Mouse (Mus musculus): ENCODE results near the gene 4930595D18Rik. TPM values are rescaled to one million over a fixed set of nuclear protein-coding genes. Genes with fewer than 3 reads are reported as not detected.

4930595D18Rik gene
- polyA plus RNA-seq (2016; fragmentation: Nextera tagmentation; extraction: Ambion mirVana) = not detected in 2 replicates

GRCm38 (mm10) chr12:111184476-111184875, at the start of gene 4930595D18Rik:
TSS of gene 4930595D18Rik (minus strand) at chr12:111184491.
- Histone ChIP-seq H3K36me3 (no peaks in the 10 kb centered on the region), H3K27ac (no peak within 1 kb of the TSS), H3K27me3 (ENCODE audit: low read depth, poor library complexity, severe bottlenecking) (no peaks in the 10 kb centered on the region), H3K4me3 (no peak within 1 kb of the TSS), H3K4me1 (no peaks in the 10 kb centered on the region), H3K9me3 (replicated peaks) (no peaks in the 10 kb centered on the region)
- 80% methylated on average over 5 of the region's 5 CpGs for WGBS
- no peak for DNase-seq (ENCODE audit: low spot score)

- peaks cover 30% of the 10 kb centered on the region for H3K36me3 ChIP-seq
- no peak overlapping the region for H3K4me3 ChIP-seq
- no peaks in the 10 kb centered on the region for H3K4me1 ChIP-seq
- H3K9me3 ChIP-seq (replicated peaks) = no peaks in the 10 kb centered on the region
- H3K27ac ChIP-seq = no peak overlapping the region
- WGBS = 93% methylated on average over 4 of the region's 4 CpGs
- H3K27me3 ChIP-seq (ENCODE audit: low read depth, poor library complexity, severe bottlenecking) = no peaks in the 10 kb centered on the region
- DNase-seq (ENCODE audit: low spot score) = no peak
These were observed 49.5 kb upstream of the 4930595D18Rik start for GRCm38 (mm10) chr12:111233798-111234197.

DNA sequence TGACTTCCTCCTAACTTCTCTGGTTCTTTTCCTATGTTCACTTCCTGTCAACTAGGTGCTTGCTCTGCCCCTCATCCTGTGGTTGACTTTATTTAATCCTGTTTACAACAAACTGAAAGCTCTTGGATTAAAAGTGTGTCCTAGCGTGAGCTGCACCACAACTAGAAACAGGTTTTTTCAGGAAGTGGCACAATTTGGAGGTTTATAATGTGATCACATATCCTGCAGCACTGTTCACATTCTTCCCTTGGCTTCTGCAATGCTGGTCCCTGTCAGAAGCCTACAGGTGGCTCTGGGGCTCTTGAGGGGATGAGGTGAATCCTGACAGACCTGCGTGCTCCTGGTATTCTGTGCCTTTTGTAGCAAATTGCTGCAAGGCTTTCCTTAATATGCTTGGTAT, 46.5 kb upstream of the 4930595D18Rik start:
- no peak for DNase-seq (ENCODE audit: low spot score)
- no peaks in the 10 kb centered on the region for H3K4me1 ChIP-seq
- H3K27ac ChIP-seq = no peak overlapping the region
- H3K36me3 ChIP-seq = peaks cover 23% of the 10 kb centered on the region
- 93% methylated on average over 2 of the region's 2 CpGs for WGBS
- H3K27me3 ChIP-seq (ENCODE audit: low read depth, poor library complexity, severe bottlenecking) = no peaks in the 10 kb centered on the region
- no peak overlapping the region for H3K4me3 ChIP-seq
- H3K9me3 ChIP-seq (replicated peaks) = no peaks in the 10 kb centered on the region

DNA sequence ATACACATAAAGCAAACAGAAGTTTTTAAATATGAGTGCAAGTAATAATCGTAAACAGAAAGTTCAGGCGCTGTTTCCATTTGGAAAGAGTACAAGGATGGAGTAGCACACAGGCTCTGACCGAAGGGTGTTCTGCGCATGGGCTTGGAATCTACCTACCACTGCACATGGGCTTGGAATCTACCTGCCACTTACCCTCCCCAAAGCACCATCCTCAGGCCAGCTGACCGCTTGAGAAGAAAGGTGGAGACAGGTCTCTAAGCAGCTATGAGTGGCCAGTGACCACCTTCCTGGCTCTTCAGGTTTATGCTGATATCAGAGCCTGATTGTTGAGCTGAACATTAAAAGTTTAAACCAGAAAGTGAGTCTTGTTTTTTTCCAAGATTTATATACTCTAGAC, 44.2 kb upstream of the 4930595D18Rik start:
- WGBS = 95% methylated on average over 5 of the region's 5 CpGs
- Histone ChIP-seq H3K27me3 (ENCODE audit: low read depth, poor library complexity, severe bottlenecking) (no peaks in the 10 kb centered on the region), H3K4me3 (no peak overlapping the region), H3K27ac (no peak overlapping the region), H3K4me1 (no peaks in the 10 kb centered on the region), H3K36me3 (peaks cover 25% of the 10 kb centered on the region), H3K9me3 (replicated peaks) (no peaks in the 10 kb centered on the region)
- no peak for DNase-seq (ENCODE audit: low spot score)

DNA sequence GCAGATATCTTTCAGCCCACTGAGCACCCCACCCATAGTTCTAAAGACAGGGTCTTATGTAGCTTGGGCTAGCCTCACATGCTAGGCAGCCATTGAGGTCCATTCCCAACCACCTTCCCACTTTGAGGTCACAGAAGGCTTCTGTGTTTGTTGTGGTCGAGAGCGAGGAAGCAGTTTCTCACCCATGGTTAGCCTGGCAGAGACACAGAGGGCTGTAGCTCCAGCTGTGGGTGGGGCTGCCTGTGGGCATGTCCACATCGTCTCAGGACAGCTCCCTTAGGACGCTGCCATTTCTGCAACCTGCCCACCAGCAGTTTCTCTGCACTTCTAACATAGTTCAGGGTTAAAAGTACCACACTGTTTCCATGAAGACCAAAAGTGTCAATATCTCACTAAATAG, 43.1 kb upstream of the 4930595D18Rik start:
- WGBS = 81% methylated on average over 4 of the region's 4 CpGs
- DNase-seq (ENCODE audit: low spot score) = no peak
- H3K9me3 ChIP-seq (replicated peaks) = no peaks in the 10 kb centered on the region

GRCm38 (mm10) chr12:111225197-111225780, 41.0 kb upstream of the 4930595D18Rik start:
- Histone ChIP-seq H3K4me1 (no peaks in the 10 kb centered on the region), H3K27ac (no peak overlapping the region), H3K27me3 (ENCODE audit: low read depth, poor library complexity, severe bottlenecking) (no peaks in the 10 kb centered on the region), H3K4me3 (no peak overlapping the region), H3K36me3 (peaks cover 50% of the 10 kb centered on the region), H3K9me3 (replicated peaks) (peaks cover 4% of the 10 kb centered on the region; the same call in 1 of the 2 replicates)
- 73% methylated on average over 10 of the region's 10 CpGs for WGBS
- no peak for DNase-seq (ENCODE audit: low spot score)

More for the DNA sequence above, 43.1 kb upstream of the 4930595D18Rik start:
- Histone ChIP-seq H3K27me3 (ENCODE audit: low read depth, poor library complexity, severe bottlenecking) (no peaks in the 10 kb centered on the region), H3K4me3 (no peak overlapping the region), H3K4me1 (no peaks in the 10 kb centered on the region), H3K27ac (no peak overlapping the region), H3K36me3 (peaks cover 31% of the 10 kb centered on the region)

- H3K27me3 ChIP-seq (ENCODE audit: low read depth, poor library complexity, severe bottlenecking) = no peaks in the 10 kb centered on the region
- no peaks in the 10 kb centered on the region for H3K4me1 ChIP-seq
- H3K27ac ChIP-seq = no peak overlapping the region
- H3K4me3 ChIP-seq = no peak overlapping the region
- DNase-seq (ENCODE audit: low spot score) = no peak
- peaks cover 39% of the 10 kb centered on the region for H3K36me3 ChIP-seq
- H3K9me3 ChIP-seq (replicated peaks) = peaks cover 4% of the 10 kb centered on the region; the same call in 1 of the 2 replicates
- 91% methylated on average over 6 of the region's 6 CpGs for WGBS
These were observed 34.6 kb upstream of the 4930595D18Rik start for GRCm38 (mm10) chr12:111218867-111219266.

- Histone ChIP-seq H3K9me3 (replicated peaks) (no peaks in the 10 kb centered on the region), H3K4me3 (no peak overlapping the region), H3K36me3 (no peaks in the 10 kb centered on the region), H3K4me1 (peaks cover 5% of the 10 kb centered on the region), H3K27ac (no peak overlapping the region), H3K27me3 (ENCODE audit: low read depth, poor library complexity, severe bottlenecking) (no peaks in the 10 kb centered on the region)
- no peak for DNase-seq (ENCODE audit: low spot score)
- WGBS = 84% methylated on average over 5 of the region's 5 CpGs
These were observed 27.4 kb upstream of the 4930595D18Rik start for GRCm38 (mm10) chr12:111211729-111212128.

DNA sequence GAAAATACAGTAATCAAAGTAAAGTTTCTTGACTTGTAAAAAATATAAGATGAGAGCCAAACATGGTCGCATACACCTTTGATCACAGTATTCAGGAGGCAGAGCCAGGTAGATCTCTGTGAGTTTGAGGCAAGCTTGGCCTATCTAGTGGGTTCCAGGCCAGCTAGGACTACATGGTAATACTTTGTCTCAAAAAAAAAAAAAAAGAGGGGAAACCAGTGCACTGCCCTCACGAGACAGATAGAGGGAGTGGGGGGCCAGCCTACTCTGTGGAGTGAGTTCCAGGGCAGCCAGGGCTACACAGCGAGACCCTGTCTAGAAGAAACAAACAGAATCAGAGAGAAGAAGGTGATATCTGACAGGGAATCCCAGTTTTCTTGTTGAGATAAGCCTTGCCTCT, 23.4 kb upstream of the 4930595D18Rik start:
- Histone ChIP-seq H3K4me3 (no peak overlapping the region), H3K36me3 (no peaks in the 10 kb centered on the region), H3K9me3 (replicated peaks) (no peaks in the 10 kb centered on the region), H3K27me3 (ENCODE audit: low read depth, poor library complexity, severe bottlenecking) (no peaks in the 10 kb centered on the region), H3K4me1 (peaks cover 9% of the 10 kb centered on the region), H3K27ac (no peak overlapping the region)
- no peak for DNase-seq (ENCODE audit: low spot score)
- WGBS = 86% methylated on average over 3 of the region's 3 CpGs

DNA sequence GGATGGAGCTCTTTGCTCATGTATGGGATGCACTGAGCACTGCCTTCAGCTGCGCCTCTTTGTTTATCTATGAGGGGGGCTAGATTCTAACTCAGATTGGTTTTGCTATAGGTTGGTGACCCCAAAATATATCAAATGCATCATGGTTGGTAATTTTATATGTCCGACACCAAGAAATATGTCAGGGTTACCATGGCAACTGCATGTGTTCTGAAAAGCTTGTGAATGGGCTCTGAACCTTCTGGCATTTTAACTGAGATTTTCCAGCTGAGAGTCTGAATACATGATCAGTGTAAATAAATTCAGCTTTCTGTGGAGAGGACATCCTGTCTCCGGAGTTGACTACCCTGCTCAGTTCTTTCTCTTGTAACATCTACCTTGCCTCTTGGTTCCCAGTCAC, 19.7 kb upstream of the 4930595D18Rik start:
- no peaks in the 10 kb centered on the region for H3K9me3 ChIP-seq (replicated peaks)
- H3K4me1 ChIP-seq = peaks cover 9% of the 10 kb centered on the region
- H3K27me3 ChIP-seq (ENCODE audit: low read depth, poor library complexity, severe bottlenecking) = no peaks in the 10 kb centered on the region
- no peak overlapping the region for H3K4me3 ChIP-seq
- peaks cover 7% of the 10 kb centered on the region; the same call in 1 of the 2 replicates for H3K36me3 ChIP-seq
- no peak for DNase-seq (ENCODE audit: low spot score)
- WGBS = 94% methylated on average over 3 of the region's 3 CpGs
- H3K27ac ChIP-seq = no peak overlapping the region

DNA sequence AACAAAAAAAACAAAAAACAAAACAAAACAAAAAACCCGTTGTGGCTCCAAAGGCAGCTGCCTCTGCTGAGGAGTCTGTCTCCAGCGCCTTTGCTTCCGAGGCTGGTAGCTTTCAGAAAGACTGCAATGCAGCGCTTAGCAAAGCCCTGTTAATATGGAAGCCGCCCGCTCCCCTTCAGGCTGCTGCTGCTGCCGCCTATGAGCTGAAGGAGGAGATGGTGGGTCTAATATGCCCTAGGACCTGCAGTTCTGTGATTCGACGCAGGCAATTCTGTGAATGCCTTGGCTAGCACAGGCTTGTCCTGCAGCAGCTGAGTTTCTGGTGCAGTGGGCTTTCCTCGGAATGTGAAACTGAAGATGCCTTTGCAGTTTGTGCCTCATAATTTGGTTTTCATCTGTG, 18.8 kb upstream of the 4930595D18Rik start:
- Histone ChIP-seq H3K9me3 (replicated peaks) (no peaks in the 10 kb centered on the region), H3K36me3 (peaks cover 7% of the 10 kb centered on the region; the same call in 1 of the 2 replicates), H3K27ac (no peak overlapping the region; the same call in 1 of the 2 replicates), H3K4me3 (no peak overlapping the region), H3K27me3 (ENCODE audit: low read depth, poor library complexity, severe bottlenecking) (no peaks in the 10 kb centered on the region), H3K4me1 (peaks cover 9% of the 10 kb centered on the region)
- 77% methylated on average over 10 of the region's 10 CpGs for WGBS
- DNase-seq (ENCODE audit: low spot score) = no peak

- DNase-seq (ENCODE audit: low spot score) = no peak
- 90% methylated on average over 4 of the region's 4 CpGs for WGBS
- Histone ChIP-seq H3K4me1 (peaks cover 9% of the 10 kb centered on the region), H3K4me3 (no peak overlapping the region), H3K36me3 (peaks cover 10% of the 10 kb centered on the region; the same call in 1 of the 2 replicates), H3K27ac (no peak overlapping the region), H3K9me3 (replicated peaks) (no peaks in the 10 kb centered on the region), H3K27me3 (ENCODE audit: low read depth, poor library complexity, severe bottlenecking) (no peaks in the 10 kb centered on the region)
These were observed 12.3 kb upstream of the 4930595D18Rik start for GRCm38 (mm10) chr12:111196548-111196947.

DNA sequence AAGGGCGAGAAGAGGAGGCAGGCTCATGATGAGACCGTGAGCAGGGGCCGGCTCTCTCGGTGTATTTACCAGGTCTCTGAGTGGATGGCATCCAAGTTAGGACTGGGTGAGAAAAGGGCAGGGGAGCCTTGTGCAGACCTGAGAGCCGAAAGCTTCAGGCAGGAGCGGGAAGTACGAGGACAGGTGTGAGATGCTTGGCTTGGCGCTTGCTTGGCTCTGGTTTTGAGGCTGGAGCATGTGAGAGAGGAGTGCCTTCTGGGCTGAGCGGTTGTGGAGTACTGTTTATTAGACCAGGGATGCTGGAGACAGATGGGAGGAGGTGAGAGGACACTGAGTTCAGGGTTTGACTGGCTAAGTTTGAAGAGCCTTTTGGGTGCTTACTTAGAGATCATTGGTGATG, 9.0 kb upstream of the 4930595D18Rik start:
- H3K36me3 ChIP-seq = peaks cover 13% of the 10 kb centered on the region
- H3K27ac ChIP-seq = no peak overlapping the region
- H3K9me3 ChIP-seq (replicated peaks) = no peaks in the 10 kb centered on the region
- no peak for DNase-seq (ENCODE audit: low spot score)
- H3K4me1 ChIP-seq = peaks cover 9% of the 10 kb centered on the region
- no peaks in the 10 kb centered on the region for H3K27me3 ChIP-seq (ENCODE audit: low read depth, poor library complexity, severe bottlenecking)
- 82% methylated on average over 9 of the region's 9 CpGs for WGBS
- no peak overlapping the region for H3K4me3 ChIP-seq

DNA sequence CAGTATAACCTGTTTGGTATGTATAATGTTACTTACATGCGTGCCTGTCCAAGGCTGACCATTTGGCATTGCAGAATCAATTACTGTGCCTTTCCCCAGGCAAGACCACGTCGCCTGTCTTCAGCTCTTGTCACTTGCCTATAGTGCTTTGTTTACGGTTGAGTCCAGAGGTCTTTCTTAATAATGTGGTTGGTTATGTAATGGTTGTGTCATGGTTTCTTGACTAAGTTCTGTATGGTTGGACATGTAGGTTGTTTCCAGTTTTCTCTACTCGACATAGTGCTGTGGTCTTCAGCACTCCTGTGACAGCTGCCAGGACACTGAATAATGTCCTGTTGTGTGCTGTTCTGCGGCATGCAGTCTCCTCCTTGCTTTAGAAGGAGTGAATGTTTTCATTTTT, 8.5 kb upstream of the 4930595D18Rik start:
- 89% methylated on average over 6 of the region's 6 CpGs for WGBS
- Histone ChIP-seq H3K27ac (no peak overlapping the region), H3K27me3 (ENCODE audit: low read depth, poor library complexity, severe bottlenecking) (no peaks in the 10 kb centered on the region), H3K9me3 (replicated peaks) (no peaks in the 10 kb centered on the region), H3K4me1 (peaks cover 9% of the 10 kb centered on the region), H3K4me3 (no peak overlapping the region), H3K36me3 (peaks cover 13% of the 10 kb centered on the region)
- no peak for DNase-seq (ENCODE audit: low spot score)
